Mouse (Mus musculus): Measurements from ENCODE around the gene Rad50.
A peak's percentile ranks its signal among the peaks of the same experiment; 100 is the strongest.

Gene Rad50

GRCm38 (mm10) chr11:53706934-53707717 lies at the start of gene Rad50:
TSS of gene Rad50 (minus strand) at chr11:53707319.
- DNase-seq (ENCODE audit: low read depth in 2 of 2, low spot score in 2 of 2), result peak; percentile 82 to 90

GRCm38 (mm10) chr11:53755011-53755595 lies 48.0 kb upstream of the Rad50 start:
- DNase-seq (ENCODE audit: low read depth in 2 of 2, low spot score in 2 of 2), result no peak

GRCm38 (mm10) chr11:53749716-53750352 lies 42.7 kb upstream of the Rad50 start:
- DNase-seq (ENCODE audit: low read depth in 2 of 2, low spot score in 2 of 2), result no peak

GRCm38 (mm10) chr11:53749306-53749705 lies 42.2 kb upstream of the Rad50 start:
- DNase-seq (ENCODE audit: low read depth in 2 of 2, low spot score in 2 of 2), result no peak

GRCm38 (mm10) chr11:53748614-53749013 lies 41.5 kb upstream of the Rad50 start:
- no peak for DNase-seq (ENCODE audit: low read depth in 2 of 2, low spot score in 2 of 2)

GRCm38 (mm10) chr11:53747985-53748384 lies 40.9 kb upstream of the Rad50 start:
- DNase-seq (ENCODE audit: low read depth in 2 of 2, low spot score in 2 of 2), result no peak

- DNase-seq (ENCODE audit: low read depth in 2 of 2, low spot score in 2 of 2), result no peak
Observed at GRCm38 (mm10) chr11:53745260-53745659, 38.1 kb upstream of the Rad50 start.

GRCm38 (mm10) chr11:53742353-53742752 lies 35.2 kb upstream of the Rad50 start:
- no peak for DNase-seq (ENCODE audit: low read depth in 2 of 2, low spot score in 2 of 2)

- DNase-seq (ENCODE audit: low read depth in 2 of 2, low spot score in 2 of 2), result peak; percentile 41 to 56
Observed at GRCm38 (mm10) chr11:53737573-53737946, 30.4 kb upstream of the Rad50 start.

- DNase-seq (ENCODE audit: low read depth in 2 of 2, low spot score in 2 of 2), result peak; percentile 46 to 69
Observed at GRCm38 (mm10) chr11:53736771-53737572, 29.9 kb upstream of the Rad50 start.

GRCm38 (mm10) chr11:53735682-53736245 lies 28.6 kb upstream of the Rad50 start:
- peak; percentile 62 to 65 for DNase-seq (ENCODE audit: low read depth in 2 of 2, low spot score in 2 of 2)

- no peak for DNase-seq (ENCODE audit: low read depth in 2 of 2, low spot score in 2 of 2)
Observed at GRCm38 (mm10) chr11:53734970-53735681, 28.0 kb upstream of the Rad50 start.

- DNase-seq (ENCODE audit: low read depth in 2 of 2, low spot score in 2 of 2), result no peak
Observed at GRCm38 (mm10) chr11:53734431-53734830, 27.3 kb upstream of the Rad50 start.

GRCm38 (mm10) chr11:53733824-53734223 lies 26.7 kb upstream of the Rad50 start:
- no peak for DNase-seq (ENCODE audit: low read depth in 2 of 2, low spot score in 2 of 2)

- DNase-seq (ENCODE audit: low read depth in 2 of 2, low spot score in 2 of 2), result no peak
Observed at GRCm38 (mm10) chr11:53732244-53732643, 25.1 kb upstream of the Rad50 start.

- DNase-seq (ENCODE audit: low read depth in 2 of 2, low spot score in 2 of 2), result no peak
Observed at GRCm38 (mm10) chr11:53731457-53731856, 24.3 kb upstream of the Rad50 start.

- no peak for DNase-seq (ENCODE audit: low read depth in 2 of 2, low spot score in 2 of 2)
Observed at GRCm38 (mm10) chr11:53720715-53721114, 13.6 kb upstream of the Rad50 start, which contains the start of gene Il5. TSS of gene Il5 (plus strand) at chr11:53720794.

- DNase-seq (ENCODE audit: low read depth in 2 of 2, low spot score in 2 of 2), result no peak
Observed at GRCm38 (mm10) chr11:53719701-53720100, 12.6 kb upstream of the Rad50 start.

GRCm38 (mm10) chr11:53707718-53708009 lies 545 bp upstream of the Rad50 start:
- no peak for DNase-seq (ENCODE audit: low read depth in 2 of 2, low spot score in 2 of 2)

GRCm38 (mm10) chr11:53706236-53706933 lies 734 bp downstream of the Rad50 start:
- no peak for DNase-seq (ENCODE audit: low read depth in 2 of 2, low spot score in 2 of 2)
